ENCODE assay signal across 24 mouse cellular contexts in genomic region chr2:19560654-19561053, GRCm38 (mm10). TPM values are rescaled to one million over a fixed set of nuclear protein-coding genes. Genes with fewer than 3 reads are reported as not detected.
"Had no signal": no experiment of that assay in that cellular context is flagged by ENCODE, and none has a peak within 500 bp of the region (broad histone marks: within the 10 kb centered on the region; RNA-seq: fewer than 3 reads in every experiment).

No protein-coding gene starts in this region.

- H3K4me2 ChIP-seq: heart, embryonic 12.5 days; hindbrain, embryonic 12.5 days; hindbrain, embryonic 14.5 days; intestine, embryonic 15.5 days; limb, embryonic 12.5 days had no signal

- H3K27ac ChIP-seq: gastrocnemius, adult 2 months; heart, embryonic 10.5 days; hindbrain, embryonic 10.5 days; hindbrain, embryonic 12.5 days; hindbrain, embryonic 14.5 days; intestine, embryonic 15.5 days; layer of hippocampus, adult 2 months; left cerebral cortex, adult 2 months; limb, embryonic 10.5 days; limb, embryonic 12.5 days had no signal

- ATAC-seq: hindbrain, embryonic 16.5 days; inflammation-experienced regulatory T-cells, adult 6 months; intestine, embryonic 15.5 days; intestine, postnatal 0 days had no signal

- H3K4me1 ChIP-seq: heart, embryonic 10.5 days; heart, embryonic 12.5 days; intestine, embryonic 15.5 days had no signal

- DNase-seq: gastrocnemius, adult 2 months; gastrocnemius, postnatal 10 days; gastrocnemius, postnatal 25 days; heart, postnatal 10 days; heart, postnatal 4 days; kidney, postnatal 4 days; liver had no signal

- H3K27me3 ChIP-seq: intestine, embryonic 15.5 days; limb, embryonic 12.5 days had no signal

- H3K9me3 ChIP-seq: heart, embryonic 10.5 days; heart, embryonic 12.5 days; hindbrain, embryonic 10.5 days; hindbrain, embryonic 12.5 days; intestine, embryonic 15.5 days; limb, embryonic 10.5 days; limb, embryonic 12.5 days had no signal

- H3K4me3 ChIP-seq: gastrocnemius, adult 2 months; heart, embryonic 10.5 days; heart, embryonic 12.5 days; hindbrain, embryonic 10.5 days; hindbrain, embryonic 12.5 days; intestine, embryonic 15.5 days; layer of hippocampus, adult 2 months; left cerebral cortex, adult 2 months; limb, embryonic 10.5 days; limb, embryonic 12.5 days had no signal

- H3K9ac ChIP-seq: heart, embryonic 12.5 days; hindbrain, embryonic 12.5 days; hindbrain, embryonic 14.5 days; intestine, embryonic 15.5 days; limb, embryonic 12.5 days had no signal

- H3K36me3 ChIP-seq: heart, embryonic 10.5 days; heart, embryonic 12.5 days; hindbrain, embryonic 10.5 days; hindbrain, embryonic 12.5 days; intestine, embryonic 15.5 days; limb, embryonic 10.5 days; limb, embryonic 12.5 days had no signal

RNA-seq across cellular contexts. Expression of gene 4921504E06Rik, which starts 6.9 kb away (rescaled TPM):
- polyA plus RNA-seq: heart, embryonic 10.5 days; heart, embryonic 12.5 days; heart, embryonic 16.5 days; hindbrain, embryonic 10.5 days; hindbrain, embryonic 14.5 days; inflammation-experienced regulatory T-cells, adult 6 months; intestine, embryonic 15.5 days; intestine, postnatal 0 days; kidney, embryonic 14.5 days; kidney, embryonic 16.5 days; limb, embryonic 10.5 days; limb, embryonic 12.5 days; limb, embryonic 14.5 days had no signal
